16 mouse cellular contexts compared by ENCODE assay signal in the genomic region with DNA sequence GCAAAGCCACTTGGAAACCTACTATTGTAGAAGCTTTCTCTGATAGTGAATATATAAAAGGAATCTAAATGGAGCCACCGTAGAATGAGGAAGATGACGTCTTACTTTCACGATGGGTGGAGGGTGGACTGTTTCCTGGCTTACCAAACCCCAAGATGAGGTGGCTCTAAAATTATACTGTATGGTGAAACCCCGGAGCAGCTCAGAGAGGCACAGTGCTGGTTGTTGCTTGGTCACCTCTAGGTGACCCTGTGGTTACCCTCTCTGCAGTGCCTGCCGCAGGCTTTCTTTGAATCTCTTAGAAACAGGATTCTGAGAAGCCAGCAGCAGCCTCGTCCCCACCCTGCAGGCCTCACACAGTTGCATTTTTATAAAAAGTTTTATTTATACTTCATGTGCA.
DNase-seq lines count a peak whose midpoint lies in the region; ATAC-seq and TF ChIP-seq lines count a peak whose summit lies in the region.
"Had no signal": no experiment of that assay in that cellular context is flagged by ENCODE, and none has a peak within 500 bp of the region (broad histone marks: within the 10 kb centered on the region; RNA-seq: fewer than 3 reads in every experiment).

No protein-coding gene starts in this region.

- no peak for TF ChIP-seq POLR2A in cerebellum, adult 2 months (IDR thresholded peaks at IDR 0.05; ENCODE audit: borderline replicate concordance, insufficient read depth, low read length)

- no peaks in the 10 kb centered on the region for H3K36me3 ChIP-seq in intestine, embryonic 14.5 days (ENCODE audit: control insufficient read depth, insufficient read depth, low read length)
- H3K36me3 ChIP-seq in intestine, postnatal 0 days (ENCODE audit: control insufficient read depth, insufficient read depth), result peaks cover 4% of the 10 kb centered on the region; the same call in 1 of the 2 replicates
- H3K36me3 ChIP-seq in megakaryocyte, embryonic 14.5 days (replicated peaks; ENCODE audit: low read length), result peaks cover 26% of the 10 kb centered on the region
- no peaks in the 10 kb centered on the region for H3K36me3 ChIP-seq in midbrain, embryonic 16.5 days (ENCODE audit: control insufficient read depth, insufficient read depth, low read length)
- H3K36me3 ChIP-seq: hindbrain, embryonic 13.5 days; limb, embryonic 12.5 days had no signal

- H3K9me3 ChIP-seq in intestine, embryonic 14.5 days (ENCODE audit: control insufficient read depth, low read length), result no peaks in the 10 kb centered on the region
- no peaks in the 10 kb centered on the region for H3K9me3 ChIP-seq in intestine, postnatal 0 days (ENCODE audit: control insufficient read depth)
- no peaks in the 10 kb centered on the region for H3K9me3 ChIP-seq in megakaryocyte, embryonic 14.5 days
- H3K9me3 ChIP-seq in midbrain, embryonic 16.5 days (replicated peaks; ENCODE audit: control insufficient read depth, low read length, poor library complexity, severe bottlenecking), result no peaks in the 10 kb centered on the region
- H3K9me3 ChIP-seq: hindbrain, embryonic 13.5 days; limb, embryonic 12.5 days had no signal

- H3K27me3 ChIP-seq in intestine, embryonic 14.5 days (replicated peaks; ENCODE audit: control insufficient read depth, insufficient read depth, low read length), result no peaks in the 10 kb centered on the region
- H3K27me3 ChIP-seq in intestine, postnatal 0 days (replicated peaks; ENCODE audit: control insufficient read depth, insufficient read depth, low read length), result no peaks in the 10 kb centered on the region
- no peaks in the 10 kb centered on the region for H3K27me3 ChIP-seq in megakaryocyte, embryonic 14.5 days (replicated peaks)
- no peaks in the 10 kb centered on the region for H3K27me3 ChIP-seq in cerebellum, adult 2 months (ENCODE audit: control insufficient read depth, insufficient read depth, low read length)
- no peaks in the 10 kb centered on the region for H3K27me3 ChIP-seq in midbrain, embryonic 16.5 days (ENCODE audit: control insufficient read depth, insufficient read depth, low read depth, low read length)
- H3K27me3 ChIP-seq: hindbrain, embryonic 13.5 days; limb, embryonic 12.5 days had no signal

- H3K4me1 ChIP-seq in intestine, embryonic 14.5 days (replicated peaks; ENCODE audit: control insufficient read depth, insufficient read depth, low read length), result no peaks in the 10 kb centered on the region
- no peaks in the 10 kb centered on the region for H3K4me1 ChIP-seq in intestine, postnatal 0 days (replicated peaks; ENCODE audit: control insufficient read depth, insufficient read depth, low read length)
- peaks cover 50% of the 10 kb centered on the region for H3K4me1 ChIP-seq in megakaryocyte, embryonic 14.5 days
- H3K4me1 ChIP-seq in cerebellum, adult 2 months (ENCODE audit: control insufficient read depth, insufficient read depth, low read length), result peaks cover 7% of the 10 kb centered on the region
- H3K4me1 ChIP-seq in midbrain, embryonic 16.5 days (ENCODE audit: control insufficient read depth, insufficient read depth, low read length), result no peaks in the 10 kb centered on the region
- H3K4me1 ChIP-seq: hindbrain, embryonic 13.5 days; limb, embryonic 12.5 days had no signal

- no peak overlapping the region for H3K4me3 ChIP-seq in intestine, embryonic 14.5 days (ENCODE audit: low read depth, low read length)
- H3K4me3 ChIP-seq in intestine, postnatal 0 days (ENCODE audit: low read depth, low read length), result no peak overlapping the region
- peak overlapping the region; percentile 16 for H3K4me3 ChIP-seq in megakaryocyte, embryonic 14.5 days (replicated peaks)
- H3K4me3 ChIP-seq in cerebellum, adult 2 months (replicated peaks; ENCODE audit: insufficient read depth, low read depth, low read length), result no peak overlapping the region
- no peak overlapping the region for H3K4me3 ChIP-seq in midbrain, embryonic 16.5 days (ENCODE audit: low read depth, low read length)
- H3K4me3 ChIP-seq: hindbrain, embryonic 13.5 days; limb, embryonic 12.5 days; myocyte had no signal

- H3K27ac ChIP-seq in intestine, embryonic 14.5 days (ENCODE audit: low read depth), result no peak overlapping the region
- H3K27ac ChIP-seq in intestine, postnatal 0 days (ENCODE audit: low read depth, low read length), result no peak overlapping the region
- no peak overlapping the region for H3K27ac ChIP-seq in cerebellum, adult 2 months (ENCODE audit: insufficient read depth, low read length)
- H3K27ac ChIP-seq in midbrain, embryonic 16.5 days (ENCODE audit: low read length), result no peak overlapping the region
- H3K27ac ChIP-seq: hindbrain, embryonic 13.5 days; limb, embryonic 12.5 days had no signal

- peak; percentile 39 for DNase-seq in intestine, embryonic 14.5 days (ENCODE audit: low spot score)
- peak; percentile 59 for DNase-seq in CD4-positive helper T cell, adult 2 months (ENCODE audit: low read depth, low spot score)
- peak; percentile 36 for DNase-seq in c-Kit-positive CD71-negative TER-119-negative erythroid progenitor cells, embryonic 14.5 days (ENCODE audit: low read depth)
- no peak for DNase-seq in cerebellum, adult 2 months
- DNase-seq in urinary bladder, adult 2 months (ENCODE audit: low spot score), result no peak
- DNase-seq: adrenal gland, postnatal 36 days; cerebellum, postnatal 14 days; kidney, adult 18-20 months; kidney, postnatal 25 days; right cerebral cortex, postnatal 25 days had no signal

- no peak overlapping the region for H3K4me2 ChIP-seq in intestine, embryonic 14.5 days (ENCODE audit: low read length)
- no peak overlapping the region for H3K4me2 ChIP-seq in intestine, postnatal 0 days (replicated peaks; ENCODE audit: low read depth)
- H3K4me2 ChIP-seq in midbrain, embryonic 16.5 days (ENCODE audit: low read length), result no peak overlapping the region
- H3K4me2 ChIP-seq: hindbrain, embryonic 13.5 days; limb, embryonic 12.5 days had no signal

- H3K9ac ChIP-seq in intestine, embryonic 14.5 days (ENCODE audit: low read length), result no peak overlapping the region
- no peak overlapping the region for H3K9ac ChIP-seq in intestine, postnatal 0 days (ENCODE audit: low read depth, low read length)
- no peak overlapping the region for H3K9ac ChIP-seq in midbrain, embryonic 16.5 days (ENCODE audit: low read depth, low read length)
- H3K9ac ChIP-seq: hindbrain, embryonic 13.5 days; limb, embryonic 12.5 days had no signal

- TF ChIP-seq CTCF in intestine, postnatal 0 days (IDR thresholded peaks at IDR 0.05; ENCODE audit: low read depth), result no peak
- TF ChIP-seq CTCF in cerebellum, adult 2 months (IDR thresholded peaks at IDR 0.05; ENCODE audit: borderline replicate concordance, insufficient read depth, low read depth, low read length), result no peak

- WGBS in intestine, embryonic 14.5 days, result 88% methylated on average over 6 of the region's 6 CpGs
- WGBS in intestine, postnatal 0 days, result 86% methylated on average over 6 of the region's 6 CpGs
- WGBS in cerebellum, adult 2 months, result 95% methylated on average over 6 of the region's 6 CpGs
- WGBS in midbrain, embryonic 16.5 days, result 87% methylated on average over 6 of the region's 6 CpGs

- ATAC-seq in intestine, embryonic 14.5 days (replicated peaks; ENCODE audit: low FRiP score, low TSS enrichment, low read depth), result no peak
- no peak for ATAC-seq in intestine, postnatal 0 days
- ATAC-seq in midbrain, embryonic 16.5 days, result no peak

Comparison
In these comparisons a context has a peak if more than half of its experiments do, and no peak if none do; other contexts are left out.
1. DNase-seq: peak in intestine, embryonic 14.5 days (single experiment), CD4-positive helper T cell, adult 2 months (single experiment) and c-Kit-positive CD71-negative TER-119-negative erythroid progenitor cells, embryonic 14.5 days (single experiment); none in cerebellum, adult 2 months (0 of 2) and urinary bladder, adult 2 months (single experiment).